Mouse (Mus musculus) G1E-ER4 (cell line): ENCODE measurements around the gene Epha3. TPM values are rescaled to one million over a fixed set of nuclear protein-coding genes. Genes with fewer than 3 reads are reported as not detected.

Experiments
- GATA1 ChIP-seq: IDR thresholded peaks from one replicate; pipeline ENCODE4 v1.8.0; 2012; ENCODE audit warnings: low read length, inconsistent platforms
- polyA plus RNA-seq: library from polyadenylated mRNA; stranded (reverse); fragments of >175 nt; gene quantifications from 2 replicates; pipeline ENCODE4 v1.2.3, GENCODE M21; 2012

Epha3 gene
- polyA plus RNA-seq, 1 experiment, result not detected

DNA sequence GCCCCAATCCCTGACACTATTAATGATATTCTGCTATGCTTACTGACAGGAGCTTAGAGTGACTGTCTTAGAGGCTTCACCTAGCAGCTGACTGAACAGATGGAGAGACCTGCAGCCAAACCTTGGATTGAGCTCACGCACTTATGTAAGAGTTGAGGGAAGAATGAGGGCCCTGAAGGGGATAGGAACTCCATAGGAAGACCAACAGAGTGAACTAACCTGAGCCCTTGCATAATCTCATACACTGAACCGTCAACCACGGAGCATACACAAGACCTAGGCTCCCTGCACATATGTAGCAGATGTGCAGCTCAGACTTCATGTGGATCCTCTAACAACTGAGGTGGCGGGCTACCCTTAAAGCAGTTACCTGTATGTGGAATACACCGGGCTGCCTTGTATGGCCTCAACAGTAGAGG, 230.2 kb downstream of the Epha3 start:
- no peak for TF ChIP-seq GATA1

DNA sequence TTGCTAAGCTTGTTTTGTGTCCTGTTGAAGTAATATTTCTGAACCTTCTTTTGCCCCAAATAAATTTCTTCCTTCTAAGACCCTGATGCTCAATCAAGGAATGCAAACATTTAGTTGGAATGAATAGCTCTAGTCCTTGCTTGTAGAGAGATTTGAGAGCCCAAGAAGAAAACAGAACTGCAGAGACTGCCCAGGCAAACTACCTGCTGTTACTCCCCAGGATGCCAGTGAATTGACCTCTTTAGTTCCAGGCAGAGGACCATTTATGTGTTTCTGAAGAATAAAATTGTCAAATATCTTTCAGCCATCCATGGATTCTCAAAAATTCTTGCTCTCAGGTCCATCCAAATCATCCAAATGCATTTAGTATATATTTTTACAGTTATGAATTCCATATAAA, 238.7 kb downstream of the Epha3 start:
- TF ChIP-seq GATA1, result no peak

DNA sequence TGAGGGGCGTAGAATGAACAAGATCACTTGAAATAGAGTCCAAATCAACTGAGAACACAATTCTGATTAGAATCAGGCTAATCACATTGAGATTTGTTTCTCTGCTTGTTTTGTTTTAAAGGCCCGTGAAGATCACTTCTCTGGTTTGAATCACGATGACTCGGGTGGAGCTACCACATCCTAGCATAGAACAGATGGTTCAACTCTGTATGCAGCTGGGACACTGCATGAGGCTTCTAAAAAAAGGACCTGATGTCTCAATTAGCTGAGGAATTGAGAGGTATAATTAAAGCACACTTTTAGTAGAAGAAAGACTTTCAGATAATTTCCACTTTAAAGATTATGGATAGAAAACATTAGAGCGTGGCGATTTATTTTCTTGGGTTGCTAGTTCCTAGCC, 242.1 kb downstream of the Epha3 start:
- TF ChIP-seq GATA1, result no peak

DNA sequence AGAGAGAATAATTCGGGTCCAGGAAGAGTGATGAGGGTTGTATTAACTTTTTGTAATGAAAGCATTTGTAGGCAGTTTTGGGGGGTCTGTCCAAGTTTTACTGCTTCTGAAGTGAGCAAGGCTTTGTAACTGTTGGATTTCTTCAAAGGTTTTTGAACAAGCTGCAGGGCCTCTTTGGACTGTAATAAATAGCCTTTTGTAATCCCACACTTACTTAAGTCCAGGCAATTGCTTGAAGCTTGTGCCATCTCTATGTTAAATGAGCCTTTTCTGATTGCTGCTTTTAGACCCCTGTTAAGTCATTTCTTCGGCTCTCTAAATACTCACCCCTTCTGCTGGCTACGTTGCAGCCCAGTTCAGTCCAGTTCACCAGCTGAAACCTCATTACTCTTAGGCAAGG, 248.6 kb downstream of the Epha3 start:
- no peak for TF ChIP-seq GATA1

DNA sequence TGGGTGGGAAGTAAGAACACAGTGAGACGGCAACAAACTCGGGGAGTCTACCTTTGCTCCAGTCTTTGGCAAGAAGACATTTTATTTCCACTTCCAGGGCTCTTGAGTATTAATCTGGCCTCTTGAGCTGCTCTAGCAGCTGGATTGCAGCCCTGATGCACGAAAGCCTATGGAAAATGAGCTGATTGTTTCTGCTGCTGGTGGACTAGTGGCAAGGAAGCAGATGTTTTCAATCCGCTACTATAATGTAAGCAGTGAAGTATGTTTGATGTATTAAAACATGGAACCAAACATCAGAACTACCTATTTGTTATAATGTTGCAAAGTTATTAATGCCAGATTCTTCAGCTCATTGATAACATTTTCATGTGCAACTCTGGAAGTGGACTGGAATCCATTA, 251.0 kb downstream of the Epha3 start:
- no peak for TF ChIP-seq GATA1

DNA sequence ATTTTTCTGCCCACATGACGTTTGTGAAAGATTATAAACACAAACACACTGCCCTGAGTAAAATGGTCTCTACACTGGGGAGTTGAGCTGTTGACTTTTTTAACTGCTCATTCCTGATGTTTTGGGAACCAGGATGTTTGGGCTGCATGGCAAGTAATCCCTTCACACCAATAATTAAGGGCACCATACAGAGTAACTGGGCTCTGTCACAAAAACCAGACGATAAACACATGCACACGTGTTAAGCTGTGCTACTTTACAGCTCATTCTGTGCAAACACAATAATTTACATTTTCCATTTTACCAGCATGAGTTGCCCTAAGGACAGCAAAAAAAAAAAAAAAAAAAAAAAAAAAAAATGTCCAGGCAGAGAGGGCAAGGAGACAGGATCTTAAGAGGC, 263.7 kb downstream of the Epha3 start:
- TF ChIP-seq GATA1, result no peak

DNA sequence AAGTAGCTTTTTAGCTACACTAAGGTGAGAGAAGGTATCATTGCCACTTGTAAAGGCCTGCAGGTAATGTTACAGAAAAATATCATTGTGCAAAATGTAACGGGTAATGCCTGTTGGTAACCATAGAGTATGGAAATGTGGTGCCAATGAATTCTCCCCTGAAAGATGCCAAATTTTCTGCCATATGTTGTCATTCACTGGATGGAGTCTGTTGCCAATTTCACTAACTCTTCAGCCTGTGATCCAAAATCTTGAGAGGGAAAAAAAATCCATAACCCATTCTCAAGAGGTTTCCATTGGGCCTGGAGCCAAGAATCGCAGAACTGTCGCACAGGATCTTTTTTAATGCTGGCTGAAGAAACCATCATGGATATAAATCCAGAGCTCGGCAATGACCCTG, 269.3 kb downstream of the Epha3 start:
- TF ChIP-seq GATA1, result no peak

DNA sequence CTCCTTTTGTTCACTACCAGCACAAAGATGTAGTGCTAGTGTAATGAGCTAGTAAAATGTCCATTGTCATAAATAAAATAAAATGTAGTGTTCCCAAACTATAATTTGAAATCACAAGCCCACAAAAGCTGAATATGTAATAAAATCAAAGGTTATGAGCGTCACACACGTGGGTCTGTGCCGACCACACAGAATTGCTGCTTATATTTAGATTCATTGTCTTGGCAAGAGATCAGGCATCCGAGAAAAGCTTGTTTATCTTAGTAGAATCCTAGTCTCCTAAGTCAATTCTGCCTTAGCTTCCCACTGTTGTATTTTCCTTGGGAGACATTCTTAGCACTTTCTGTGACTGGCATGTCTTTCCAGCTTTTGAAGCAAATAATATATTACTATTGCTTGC, 294.2 kb downstream of the Epha3 start:
- no peak for TF ChIP-seq GATA1

DNA sequence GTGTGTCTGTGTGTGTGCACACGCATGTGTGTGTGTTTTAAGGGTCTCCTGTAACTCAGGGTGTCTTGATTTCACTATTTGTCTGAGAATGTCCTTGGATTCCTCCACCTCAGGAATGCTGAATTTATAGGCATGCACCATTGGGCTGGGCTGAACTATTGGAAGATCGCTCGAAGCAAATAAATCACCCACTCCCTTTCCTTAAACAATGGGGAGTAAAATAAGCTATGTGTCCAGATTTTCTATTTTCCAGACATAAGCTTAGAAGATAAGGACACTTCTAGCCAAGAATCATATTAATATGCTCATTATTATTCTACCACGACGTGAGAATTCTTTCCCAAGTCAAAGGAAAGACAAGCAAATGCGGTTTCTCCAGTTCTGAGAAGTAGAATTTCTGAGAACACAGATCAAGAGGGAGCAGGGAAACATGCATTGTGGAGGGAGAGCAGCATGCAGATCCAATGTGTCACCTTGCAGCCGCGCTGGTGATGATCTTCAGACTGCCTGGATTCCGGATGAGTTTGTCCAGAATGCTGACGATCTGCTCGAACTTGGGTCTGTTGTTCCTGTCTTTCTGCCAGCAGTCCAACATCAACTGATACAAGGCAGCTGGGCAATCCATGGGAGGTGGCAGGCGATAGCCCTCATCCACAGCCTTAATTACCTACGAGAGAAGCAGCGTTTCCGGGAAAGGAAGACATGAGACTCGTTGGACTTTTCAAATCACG, 297.7 kb downstream of the Epha3 start:
- no peak for TF ChIP-seq GATA1

DNA sequence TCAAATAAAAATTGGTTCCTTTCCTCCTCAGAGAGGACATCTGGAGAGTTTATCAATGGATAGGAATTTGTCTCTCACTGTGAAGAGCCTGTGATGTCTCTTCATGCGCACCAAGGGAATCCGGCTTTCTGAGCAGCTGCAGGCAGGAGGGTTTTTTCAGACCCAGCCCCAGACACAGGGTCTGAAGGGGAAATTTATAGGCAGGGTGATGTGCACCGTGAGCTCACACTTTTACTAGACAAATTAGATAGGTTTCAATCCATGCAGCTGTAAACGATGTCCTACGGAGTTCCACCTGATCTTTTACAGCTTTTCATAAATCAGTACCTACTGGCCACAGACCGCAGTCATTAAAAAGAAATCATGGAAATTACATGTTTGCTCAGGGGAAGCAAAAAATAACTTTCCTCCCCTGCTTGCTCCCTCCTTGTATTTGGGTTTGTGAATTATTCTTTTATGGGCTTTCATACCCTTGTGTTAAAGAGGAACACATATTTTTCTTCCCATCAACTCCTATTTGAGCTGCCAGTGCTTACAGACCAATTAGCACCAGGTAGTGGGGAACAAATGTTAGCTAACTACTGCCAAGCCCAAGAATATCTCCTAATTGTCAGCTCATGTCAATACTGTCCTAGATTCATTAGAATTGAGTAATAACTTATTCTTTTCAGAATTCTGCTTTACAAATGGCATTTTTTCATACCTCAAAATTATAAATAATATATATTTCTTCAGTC, 307.4 kb downstream of the Epha3 start:
- no peak for TF ChIP-seq GATA1

DNA sequence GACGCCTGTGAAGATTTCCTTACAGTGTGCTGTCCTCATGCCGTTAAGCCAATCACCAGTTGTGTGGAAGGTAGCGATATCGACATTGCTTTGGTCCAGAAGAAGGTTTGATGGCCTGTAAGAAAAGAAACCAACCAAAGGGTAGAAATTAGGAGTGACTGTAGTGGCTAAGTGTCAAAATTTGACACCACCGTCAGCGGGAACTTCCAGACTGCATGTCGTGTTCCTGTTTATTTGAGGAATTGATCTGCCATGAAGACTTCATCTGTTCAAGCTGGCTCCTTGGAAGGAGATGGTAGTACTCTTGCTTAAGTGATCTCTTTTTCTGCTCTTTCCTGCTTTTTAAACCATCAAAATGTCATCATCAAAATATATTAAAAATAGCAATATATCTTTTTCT, 311.4 kb downstream of the Epha3 start:
- no peak for TF ChIP-seq GATA1

DNA sequence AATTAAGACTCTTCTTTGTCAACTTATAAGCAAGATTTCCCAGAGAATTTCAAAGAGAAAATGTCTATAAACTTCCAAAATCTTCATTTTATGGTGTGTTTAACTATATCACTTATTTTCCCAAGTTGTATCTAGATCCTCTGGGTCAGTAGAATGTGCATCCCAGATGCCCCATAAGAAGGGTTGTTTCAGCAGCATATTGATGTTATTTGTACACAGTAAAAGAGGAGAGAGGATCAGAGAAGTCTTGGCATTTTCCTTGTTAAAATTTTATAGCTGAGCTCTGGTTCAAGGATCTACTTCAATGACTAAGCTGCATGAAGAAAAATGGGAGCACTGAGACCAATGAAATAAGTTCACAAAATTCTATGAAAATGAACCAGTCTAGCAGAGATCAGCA, 324.5 kb downstream of the Epha3 start:
- TF ChIP-seq GATA1, result no peak

DNA sequence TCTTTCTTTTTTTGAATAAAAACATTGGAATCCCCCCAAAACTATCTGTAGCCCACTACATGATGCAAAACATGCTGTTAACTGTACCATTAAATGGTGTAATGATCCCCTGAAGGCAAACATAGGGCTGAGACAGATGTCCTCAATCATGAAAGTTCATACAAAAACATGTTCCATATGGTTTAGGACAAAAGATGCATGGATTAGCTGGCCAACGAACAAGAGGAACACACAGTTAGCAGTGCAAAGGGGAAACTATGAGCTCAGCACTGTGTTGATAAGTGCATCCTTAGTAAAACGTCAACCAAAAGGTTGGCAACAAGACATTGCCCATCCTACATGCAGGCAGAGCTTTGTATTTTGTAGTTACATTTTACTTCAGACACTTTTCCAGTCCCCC, 335.2 kb downstream of the Epha3 start:
- TF ChIP-seq GATA1, result no peak

DNA sequence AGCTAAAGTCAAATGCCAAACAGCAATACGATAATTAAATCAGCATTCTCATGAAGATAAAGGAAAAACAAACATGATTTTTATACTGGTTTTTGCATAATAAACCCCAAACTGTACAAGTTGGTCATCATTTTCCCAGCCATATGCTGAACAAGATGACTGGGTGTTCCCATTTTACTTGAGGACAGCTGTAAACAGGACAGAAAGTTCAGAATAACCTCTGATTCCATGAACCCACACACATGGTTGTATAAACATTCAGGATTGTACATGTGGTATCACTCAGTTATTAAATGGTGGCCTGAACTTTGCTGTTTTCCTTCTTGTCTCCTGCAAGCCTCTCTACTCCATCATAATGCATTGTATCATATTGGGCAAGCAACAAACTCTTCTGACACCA, 346.3 kb downstream of the Epha3 start:
- TF ChIP-seq GATA1, result no peak

DNA sequence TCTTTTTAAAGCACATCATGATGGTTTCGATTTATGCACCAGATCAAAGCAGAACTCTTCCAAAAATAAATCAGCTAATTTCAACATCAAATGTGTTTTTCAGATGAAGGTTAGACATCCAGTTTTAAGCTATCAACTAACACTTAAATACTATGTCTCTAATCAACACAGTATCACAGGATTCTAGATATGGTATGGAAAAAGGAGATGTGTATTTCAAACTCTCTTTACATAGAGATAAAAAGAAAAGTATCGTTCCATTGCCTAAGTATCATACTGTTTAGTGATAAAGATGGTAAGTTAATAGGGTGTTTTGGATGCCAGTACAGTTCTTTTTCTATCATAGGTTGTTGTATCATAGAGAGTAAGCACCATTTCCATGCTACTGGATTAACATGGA, 353.9 kb downstream of the Epha3 start:
- no peak for TF ChIP-seq GATA1

DNA sequence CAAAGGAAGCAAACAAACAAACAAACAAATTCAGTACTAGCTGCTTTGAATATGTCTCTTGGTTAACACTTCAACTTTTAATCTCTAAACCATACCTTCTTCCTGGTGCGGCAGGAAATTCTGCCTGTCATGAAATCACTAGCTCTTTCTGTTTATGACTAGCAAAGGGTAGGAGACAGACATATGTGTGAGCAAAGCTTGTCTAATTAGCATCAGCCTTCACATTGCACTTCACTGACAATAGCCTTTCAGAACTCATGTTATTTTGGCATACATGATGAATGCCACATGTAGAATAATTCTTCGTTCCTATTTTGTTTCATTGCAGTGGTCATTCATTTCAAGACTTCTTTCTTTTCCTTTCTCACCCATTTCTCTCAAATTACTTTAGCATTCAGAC, 357.5 kb downstream of the Epha3 start:
- no peak for TF ChIP-seq GATA1

DNA sequence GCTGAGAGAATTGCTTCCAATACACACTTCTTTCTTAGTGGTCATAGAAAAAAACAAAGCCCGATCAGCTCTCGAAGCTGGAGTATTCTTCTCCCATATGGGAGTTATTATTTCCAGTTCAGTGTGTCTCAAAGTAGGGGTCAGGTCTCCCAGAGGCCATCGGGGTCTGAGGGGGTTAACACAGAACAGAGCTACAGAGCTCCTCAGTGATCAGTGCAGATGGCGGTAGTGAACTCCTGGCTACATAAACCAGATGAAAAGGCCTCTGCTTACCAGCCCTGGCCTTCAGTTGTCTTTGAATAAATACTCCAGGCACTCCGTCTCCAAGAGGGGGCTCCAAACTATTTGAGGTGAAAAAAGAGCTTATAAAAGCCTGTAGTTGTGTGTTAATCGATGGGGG, 362.5 kb downstream of the Epha3 start:
- no peak for TF ChIP-seq GATA1
